Mouse (Mus musculus) ES-E14 (cell line): ENCODE measurements around the gene Tpcn2.

ENCODE experiments used
- CHD2 ChIP-seq: IDR thresholded peaks from 2 replicates; pipeline ENCODE4 v1.6.1; 2014; ENCODE audit warnings: mild to moderate bottlenecking, low read depth, low read length, inconsistent platforms
- HCFC1 ChIP-seq: IDR thresholded peaks from 2 replicates; pipeline ENCODE4 v1.6.1; 2012; ENCODE audit warnings: low read length, inconsistent platforms, borderline replicate concordance; ENCODE audit not compliant: insufficient read depth
- ZC3H11A ChIP-seq: IDR thresholded peaks from 2 replicates; pipeline ENCODE4 v1.6.1; 2012; ENCODE audit warnings: low read depth, mild to moderate bottlenecking, inconsistent platforms, low read length, borderline replicate concordance

GRCm38 (mm10) chr7:145301341-145302005 lies 17.7 kb upstream of the Tpcn2 start:
- TF ChIP-seq ZC3H11A = no peak
- no peak for TF ChIP-seq HCFC1
- TF ChIP-seq CHD2 = no peak
